Mouse (Mus musculus) thymus, adult 2 months (tissue): ENCODE results near the gene Cenpf.

ENCODE experiments used
- CTCF ChIP-seq: fragments of 200-500 bp; IDR thresholded peaks from 2 replicates; pipeline ENCODE4 v1.5.1; 2012; ENCODE audit warnings: mild to moderate bottlenecking, control low read depth, low read length, moderate library complexity, borderline replicate concordance; ENCODE audit not compliant: control insufficient read depth, poor library complexity, insufficient read depth; ENCODE audit errors: extremely low read depth
- POLR2A ChIP-seq: fragments of 200-500 bp; IDR thresholded peaks from 2 replicates; pipeline ENCODE4 v1.6.1; 2012; ENCODE audit warnings: mild to moderate bottlenecking, low read length, control low read depth, moderate library complexity; ENCODE audit not compliant: control insufficient read depth, poor library complexity, insufficient read depth; ENCODE audit errors: extremely low read depth

- TF ChIP-seq CTCF (no peak), POLR2A (no peak)
These were observed 10.5 kb upstream of the Cenpf start for GRCm38 (mm10) chr1:189698416-189698815.
